Mouse (Mus musculus) kidney, embryonic 14.5 days (tissue): ENCODE measurements around the gene Reep6. TPM values are rescaled to one million over a fixed set of nuclear protein-coding genes. Genes with fewer than 3 reads are reported as not detected.

Experiments
- ATAC-seq: fragments of 200-750 bp; cut with Nextera tagmentation; 2 replicates; pipeline ENCODE4 v1.8.0; 2017; ENCODE audit warnings: moderate number of reproducible peaks, mild to moderate bottlenecking, moderate TSS enrichment, moderate library complexity; ENCODE audit not compliant: low FRiP score, low TSS enrichment
- H3K27ac ChIP-seq: fragments of 300-500 bp; sonication (generic); 2 replicates; pipeline ENCODE4 v1.5.1; 2014; ENCODE audit warnings: low read depth, mild to moderate bottlenecking, low read length, moderate library complexity, mixed read lengths
- H3K27me3 ChIP-seq: fragments of 300-500 bp; sonication (generic); 2 replicates; pipeline ENCODE4 v1.6.1; 2014; ENCODE audit warnings: mild to moderate bottlenecking, low read length; ENCODE audit not compliant: control insufficient read depth, insufficient read depth
- H3K36me3 ChIP-seq: fragments of 300-500 bp; sonication (generic); 2 replicates; pipeline ENCODE4 v1.6.1; 2014; ENCODE audit warnings: low read length, mixed read lengths; ENCODE audit not compliant: control insufficient read depth, insufficient read depth
- H3K4me1 ChIP-seq: fragments of 300-500 bp; sonication (generic); 2 replicates; pipeline ENCODE4 v1.6.1; 2014; ENCODE audit warnings: low read length, mixed read lengths; ENCODE audit not compliant: control insufficient read depth, insufficient read depth
- H3K4me2 ChIP-seq: fragments of 300-500 bp; sonication (generic); replicated peaks from 2 replicates; pipeline ENCODE4 v1.6.1; 2014; ENCODE audit warnings: low read depth, mild to moderate bottlenecking, low read length
- H3K4me3 ChIP-seq: fragments of 300-500 bp; sonication (generic); 2 replicates; pipeline ENCODE4 v1.5.1; 2014; ENCODE audit warnings: mild to moderate bottlenecking, low read length
- H3K9ac ChIP-seq: fragments of 300-500 bp; sonication (generic); 2 replicates; pipeline ENCODE4 v1.6.1; 2014; ENCODE audit warnings: low read depth, mild to moderate bottlenecking, low read length, moderate library complexity
- H3K9me3 ChIP-seq: fragments of 300-500 bp; sonication (generic); 2 replicates; pipeline ENCODE4 v1.6.1; 2016; ENCODE audit warnings: low read length; ENCODE audit not compliant: control insufficient read depth
- WGBS: fragments of 180-500 bp; shearing (Covaris S2); extraction: QIAGEN DNeasy Blood & Tissue Kit; methylation state at CpG from one replicate; pipeline ENCODE4 v1.1.7; 2014; 5-methylcytosine and 5-hydroxymethylcytosine counted together
- polyA plus RNA-seq: library from polyadenylated mRNA; unstranded; fragments of >200 nt; fragmentation: Nextera tagmentation; extraction: Ambion mirVana; gene quantifications from 2 replicates; pipeline ENCODE4 v1.2.1, GENCODE M21; 2014

Gene Reep6
- polyA plus RNA-seq, 1 experiment from 2014 or later, result 7.1 TPM

- 63% methylated on average over 54 of the region's 54 CpGs for WGBS
- ATAC-seq, result no peak
- Histone ChIP-seq H3K4me1 (no peaks in the 10 kb centered on the region), H3K4me3 (no peak overlapping the region), H3K9ac (no peak overlapping the region; the same call in 1 of the 2 replicates), H3K27ac (no peak overlapping the region), H3K27me3 (peaks cover 70% of the 10 kb centered on the region), H3K4me2 (no peak overlapping the region), H3K9me3 (no peaks in the 10 kb centered on the region), H3K36me3 (peaks cover 3% of the 10 kb centered on the region; the same call in 1 of the 2 replicates)
Observed at GRCm38 (mm10) chr10:80312586-80313504, 16.9 kb upstream of the Reep6 start.

- Histone ChIP-seq H3K36me3 (peaks cover 9% of the 10 kb centered on the region; the same call in 1 of the 2 replicates), H3K4me3 (no peak overlapping the region), H3K9ac (no peak overlapping the region), H3K4me2 (no peak overlapping the region), H3K27me3 (peaks cover 70% of the 10 kb centered on the region), H3K9me3 (no peaks in the 10 kb centered on the region), H3K27ac (no peak overlapping the region), H3K4me1 (no peaks in the 10 kb centered on the region)
- WGBS, result 38% methylated on average over 18 of the region's 20 CpGs
- ATAC-seq, result no peak; the same call in 1 of the 2 replicates
Observed at GRCm38 (mm10) chr10:80313627-80314201, 16.0 kb upstream of the Reep6 start.

DNA sequence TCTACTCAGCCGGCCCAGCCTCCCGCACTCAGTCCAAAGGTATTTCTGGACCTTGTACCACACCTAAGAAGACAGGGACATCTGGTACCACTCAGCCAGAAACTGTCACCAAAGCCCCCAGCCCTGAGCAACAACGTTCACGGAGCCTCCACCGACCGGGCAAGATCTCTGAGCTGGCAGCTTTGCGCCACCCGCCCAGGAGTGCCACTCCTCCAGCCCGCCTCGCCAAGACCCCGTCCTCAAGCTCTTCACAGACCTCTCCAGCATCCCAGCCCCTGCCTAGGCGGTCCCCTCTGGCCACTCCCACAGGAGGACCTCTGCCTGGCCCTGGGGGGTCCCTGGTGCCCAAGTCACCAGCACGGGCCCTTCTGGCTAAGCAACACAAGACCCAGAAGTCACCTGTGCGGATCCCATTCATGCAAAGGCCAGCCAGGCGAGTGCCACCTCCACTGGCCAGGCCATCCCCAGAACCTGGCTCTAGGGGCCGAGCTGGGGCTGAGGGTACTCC lies 15.2 kb upstream of the Reep6 start:
- H3K4me3 ChIP-seq, result no peak overlapping the region
- peaks cover 11% of the 10 kb centered on the region; the same call in 1 of the 2 replicates for H3K36me3 ChIP-seq
- ATAC-seq, result no peak
- peaks cover 70% of the 10 kb centered on the region for H3K27me3 ChIP-seq
- H3K4me1 ChIP-seq, result peaks cover 4% of the 10 kb centered on the region
- no peak overlapping the region for H3K9ac ChIP-seq
- no peak overlapping the region for H3K27ac ChIP-seq
- H3K9me3 ChIP-seq, result no peaks in the 10 kb centered on the region
- H3K4me2 ChIP-seq, result no peak overlapping the region
- WGBS, result 54% methylated on average over 16 of the region's 16 CpGs

DNA sequence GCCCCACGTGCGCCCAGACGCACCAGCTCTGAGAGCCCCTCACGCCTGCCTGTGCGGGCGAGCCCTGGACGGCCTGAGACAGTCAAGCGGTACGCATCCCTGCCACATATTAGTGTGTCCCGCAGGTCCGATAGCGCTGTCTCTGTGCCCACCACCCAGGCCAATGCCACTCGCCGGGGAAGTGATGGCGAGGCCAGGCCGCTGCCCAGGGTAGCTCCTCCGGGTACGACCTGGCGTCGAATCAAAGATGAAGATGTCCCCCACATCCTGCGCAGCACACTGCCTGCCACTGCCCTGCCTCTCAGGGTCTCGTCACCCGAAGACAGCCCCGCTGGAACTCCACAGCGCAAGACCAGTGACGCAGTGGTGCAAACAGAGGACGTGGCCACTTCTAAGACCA lies 14.4 kb upstream of the Reep6 start:
- no peak overlapping the region for H3K27ac ChIP-seq
- peaks cover 6% of the 10 kb centered on the region for H3K4me1 ChIP-seq
- peaks cover 11% of the 10 kb centered on the region; the same call in 1 of the 2 replicates for H3K36me3 ChIP-seq
- WGBS, result 42% methylated on average over 27 of the region's 27 CpGs
- peaks cover 68% of the 10 kb centered on the region for H3K27me3 ChIP-seq
- no peaks in the 10 kb centered on the region for H3K9me3 ChIP-seq
- H3K4me3 ChIP-seq, result no peak overlapping the region
- H3K9ac ChIP-seq, result no peak overlapping the region
- no peak for ATAC-seq
- H3K4me2 ChIP-seq, result no peak overlapping the region

DNA sequence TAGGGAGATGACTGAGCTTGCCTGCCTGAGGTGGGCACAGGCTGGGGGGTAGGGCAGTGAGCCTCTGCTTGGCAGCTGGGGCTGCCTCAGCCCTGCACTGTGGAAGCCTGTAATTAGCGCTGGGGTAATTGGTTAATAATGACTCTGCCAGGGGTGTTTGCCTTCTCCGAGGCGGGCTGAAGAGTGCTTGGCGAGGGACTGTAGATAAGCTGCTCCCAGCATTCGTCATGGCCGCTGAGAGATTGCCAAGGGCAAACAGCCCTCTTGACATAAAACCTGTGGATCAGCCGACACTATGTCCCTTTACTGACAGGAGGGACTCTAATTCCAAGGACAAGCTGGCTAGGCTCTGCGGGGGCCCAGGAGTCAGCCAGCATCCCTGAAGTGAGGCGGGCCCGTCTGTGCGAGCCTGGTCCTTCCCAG lies 13.4 kb upstream of the Reep6 start:
- WGBS, result 20% methylated on average over 11 of the region's 11 CpGs
- no peak overlapping the region for H3K9ac ChIP-seq
- ATAC-seq, result no peak

DNA sequence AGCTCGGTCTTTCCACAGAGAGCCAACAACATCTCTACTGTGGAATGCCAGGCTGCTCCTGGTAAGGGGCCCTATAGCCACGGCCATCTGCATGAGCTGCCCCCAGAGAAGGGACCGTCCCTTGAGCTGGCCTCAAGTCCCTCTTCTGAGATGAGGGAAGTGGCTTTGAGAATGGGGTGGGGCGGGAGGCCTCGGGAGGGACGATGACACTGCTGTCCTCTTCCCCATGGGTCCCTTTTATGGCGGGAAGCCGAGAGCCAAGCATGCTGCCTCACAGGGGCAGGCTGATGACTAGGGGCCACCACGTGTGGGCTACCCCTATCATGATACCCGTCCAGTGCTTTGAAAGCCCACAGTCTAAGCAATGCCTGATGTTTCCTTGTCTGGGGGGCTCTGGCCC lies 12.7 kb upstream of the Reep6 start:
- WGBS, result 40% methylated on average over 10 of the region's 10 CpGs
- no peak overlapping the region for H3K4me3 ChIP-seq
- H3K4me1 ChIP-seq, result peaks cover 9% of the 10 kb centered on the region
- no peak overlapping the region for H3K4me2 ChIP-seq
- H3K36me3 ChIP-seq, result peaks cover 11% of the 10 kb centered on the region; the same call in 1 of the 2 replicates
- H3K9me3 ChIP-seq, result no peaks in the 10 kb centered on the region
- H3K9ac ChIP-seq, result no peak overlapping the region
- peaks cover 57% of the 10 kb centered on the region for H3K27me3 ChIP-seq
- ATAC-seq, result no peak
- H3K27ac ChIP-seq, result no peak overlapping the region

More for the DNA sequence above, 13.4 kb upstream of the Reep6 start:
- Histone ChIP-seq H3K27ac (no peak overlapping the region), H3K4me1 (peaks cover 9% of the 10 kb centered on the region), H3K4me3 (no peak overlapping the region), H3K4me2 (no peak overlapping the region), H3K36me3 (peaks cover 11% of the 10 kb centered on the region; the same call in 1 of the 2 replicates), H3K27me3 (peaks cover 64% of the 10 kb centered on the region), H3K9me3 (no peaks in the 10 kb centered on the region)

- no peaks in the 10 kb centered on the region for H3K9me3 ChIP-seq
- peak within 1 kb of the TSS; percentile 83 for H3K9ac ChIP-seq
- H3K4me3 ChIP-seq, result peak within 1 kb of the TSS; percentile 90
- peaks cover 18% of the 10 kb centered on the region for H3K4me1 ChIP-seq
- WGBS, result 0% methylated on average over 34 of the region's 34 CpGs
- H3K27ac ChIP-seq, result peak within 1 kb of the TSS; percentile 74; the same call in 1 of the 2 replicates
- peaks cover 11% of the 10 kb centered on the region; the same call in 1 of the 2 replicates for H3K36me3 ChIP-seq
- peak; percentile 32; the same call in 1 of the 2 replicates for ATAC-seq
- peak within 1 kb of the TSS; percentile 79 for H3K4me2 ChIP-seq
- H3K27me3 ChIP-seq, result peaks cover 24% of the 10 kb centered on the region
Observed at GRCm38 (mm10) chr10:80320340-80320760, 9.4 kb upstream of the Reep6 start, which contains the start of gene 2310011J03Rik. Gene 2310011J03Rik, minus strand, starts transcription at chr10:80320537.

- 74% methylated on average over 6 of the region's 6 CpGs for WGBS
- H3K4me1 ChIP-seq, result peaks cover 18% of the 10 kb centered on the region
- no peak overlapping the region for H3K4me3 ChIP-seq
Observed at GRCm38 (mm10) chr10:80321014-80321669, 8.6 kb upstream of the Reep6 start.

More at GRCm38 (mm10) chr10:80321014-80321669, 8.6 kb upstream of the Reep6 start:
- no peak for ATAC-seq
- Histone ChIP-seq H3K27ac (no peak overlapping the region), H3K9me3 (no peaks in the 10 kb centered on the region), H3K27me3 (peaks cover 16% of the 10 kb centered on the region), H3K9ac (no peak overlapping the region), H3K36me3 (peaks cover 11% of the 10 kb centered on the region; the same call in 1 of the 2 replicates), H3K4me2 (no peak overlapping the region)
